Mouse (Mus musculus) embryonic facial prominence, embryonic 12.5 days (tissue): Measurements from ENCODE around the gene Hist1h4j. TPM values are rescaled to one million over a fixed set of nuclear protein-coding genes. Genes with fewer than 3 reads are reported as not detected.
"Not testable (repeated sequence)": the region's sequence is repeated elsewhere in the genome, so short reads cannot be mapped to it uniquely, and the experiment has no call there.

Source experiments
- ATAC-seq: fragments of 200-750 bp; cut with Nextera tagmentation; 2 replicates; pipeline ENCODE4 v1.8.0; 2017; ENCODE audit not compliant: insufficient number of reproducible peaks, insufficient read depth, low FRiP score, low TSS enrichment
- H3K27ac ChIP-seq: fragments of 300-500 bp; sonication (generic); 2 replicates; pipeline ENCODE4 v1.5.1; 2016; ENCODE audit warnings: mild to moderate bottlenecking
- H3K27me3 ChIP-seq: fragments of 300-500 bp; sonication (generic); 2 replicates; pipeline ENCODE4 v1.6.1; 2016; ENCODE audit warnings: mild to moderate bottlenecking, moderate library complexity
- H3K36me3 ChIP-seq: fragments of 300-500 bp; sonication (generic); 2 replicates; pipeline ENCODE4 v1.6.1; 2016; ENCODE audit warnings: mild to moderate bottlenecking
- H3K4me1 ChIP-seq: fragments of 300-500 bp; sonication (generic); 2 replicates; pipeline ENCODE4 v1.6.1; 2016
- H3K4me2 ChIP-seq: fragments of 300-500 bp; sonication (generic); replicated peaks from 2 replicates; pipeline ENCODE4 v1.6.1; 2016; ENCODE audit warnings: mild to moderate bottlenecking, moderate library complexity
- H3K4me3 ChIP-seq: fragments of 300-500 bp; sonication (generic); 2 replicates; pipeline ENCODE4 v1.5.1; 2016; ENCODE audit warnings: mild to moderate bottlenecking
- H3K9ac ChIP-seq: fragments of 300-500 bp; sonication (generic); 2 replicates; pipeline ENCODE4 v1.6.1; 2016; ENCODE audit warnings: mild to moderate bottlenecking, moderate library complexity
- H3K9me3 ChIP-seq: fragments of 300-500 bp; sonication (generic); 2 replicates; pipeline ENCODE4 v1.6.1; 2016; ENCODE audit warnings: mild to moderate bottlenecking, moderate library complexity
- WGBS: fragments of 180-500 bp; shearing (Covaris S2); methylation state at CpG from one replicate; pipeline ENCODE4 v1.1.7; 2016; 5-methylcytosine and 5-hydroxymethylcytosine counted together
- polyA plus RNA-seq: library from polyadenylated mRNA; unstranded; fragments of >200 nt; fragmentation: Nextera tagmentation; extraction: Ambion mirVana; gene quantifications from 2 replicates; pipeline ENCODE4 v1.2.1, GENCODE M21; 2016

The Hist1h4j gene
- polyA plus RNA-seq, 1 experiment from 2014 or later: 1.6 TPM

DNA sequence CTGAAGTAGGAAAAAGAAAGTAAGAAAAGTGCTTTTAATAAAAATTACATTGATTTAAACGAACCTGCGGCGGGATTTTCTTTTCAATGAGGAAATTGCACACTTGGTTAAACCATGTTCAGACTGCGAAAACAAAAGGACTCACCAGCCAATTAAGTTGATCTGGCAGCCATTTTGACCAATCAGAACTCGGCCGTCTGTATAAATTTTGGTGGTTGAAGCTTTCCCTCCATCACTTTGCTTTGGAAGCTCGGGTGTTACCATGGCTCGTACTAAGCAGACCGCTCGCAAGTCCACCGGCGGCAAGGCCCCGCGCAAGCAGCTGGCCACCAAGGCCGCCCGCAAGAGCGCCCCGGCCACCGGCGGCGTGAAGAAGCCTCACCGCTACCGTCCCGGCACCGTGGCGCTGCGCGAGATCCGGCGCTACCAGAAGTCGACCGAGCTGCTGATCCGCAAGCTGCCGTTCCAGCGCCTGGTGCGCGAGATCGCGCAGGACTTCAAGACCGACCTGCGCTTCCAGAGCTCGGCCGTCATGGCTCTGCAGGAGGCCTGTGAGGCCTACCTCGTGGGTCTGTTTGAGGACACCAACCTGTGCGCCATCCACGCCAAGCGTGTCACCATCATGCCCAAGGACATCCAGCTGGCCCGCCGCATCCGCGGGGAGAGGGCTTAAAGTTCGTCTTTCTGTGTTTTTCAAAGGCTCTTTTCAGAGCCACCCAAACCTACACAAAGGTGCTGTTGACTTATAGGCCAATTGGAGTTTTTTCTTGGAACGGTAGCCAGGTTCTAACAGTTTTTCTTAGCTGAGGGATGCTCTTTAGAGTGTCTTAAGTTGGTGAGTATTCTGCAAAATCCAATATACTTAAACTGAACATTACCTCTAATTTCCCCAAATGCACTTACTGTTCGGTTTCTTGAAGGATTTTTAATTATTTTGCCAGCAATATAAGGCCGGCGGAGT lies 17.2 kb upstream of the Hist1h4j start, which contains the start of gene Hist1h3h:
TSS of gene Hist1h3h (plus strand) at position 263 of the 961 bp plus-strand sequence.
- Histone ChIP-seq H3K4me3 (peak within 1 kb of the TSS; percentile 49), H3K9ac (peak within 1 kb of the TSS; percentile 72), H3K27ac (peak within 1 kb of the TSS; percentile 98), H3K4me1 (peaks cover 28% of the 10 kb centered on the region), H3K4me2 (peak within 1 kb of the TSS; percentile 85)
- under 1% methylated on average over 26 of the region's 56 CpGs for WGBS
- peak; percentile 36; the same call in 1 of the 2 replicates for ATAC-seq
- H3K36me3 ChIP-seq, H3K9me3 ChIP-seq, H3K27me3 ChIP-seq: not testable (repeated sequence)

DNA sequence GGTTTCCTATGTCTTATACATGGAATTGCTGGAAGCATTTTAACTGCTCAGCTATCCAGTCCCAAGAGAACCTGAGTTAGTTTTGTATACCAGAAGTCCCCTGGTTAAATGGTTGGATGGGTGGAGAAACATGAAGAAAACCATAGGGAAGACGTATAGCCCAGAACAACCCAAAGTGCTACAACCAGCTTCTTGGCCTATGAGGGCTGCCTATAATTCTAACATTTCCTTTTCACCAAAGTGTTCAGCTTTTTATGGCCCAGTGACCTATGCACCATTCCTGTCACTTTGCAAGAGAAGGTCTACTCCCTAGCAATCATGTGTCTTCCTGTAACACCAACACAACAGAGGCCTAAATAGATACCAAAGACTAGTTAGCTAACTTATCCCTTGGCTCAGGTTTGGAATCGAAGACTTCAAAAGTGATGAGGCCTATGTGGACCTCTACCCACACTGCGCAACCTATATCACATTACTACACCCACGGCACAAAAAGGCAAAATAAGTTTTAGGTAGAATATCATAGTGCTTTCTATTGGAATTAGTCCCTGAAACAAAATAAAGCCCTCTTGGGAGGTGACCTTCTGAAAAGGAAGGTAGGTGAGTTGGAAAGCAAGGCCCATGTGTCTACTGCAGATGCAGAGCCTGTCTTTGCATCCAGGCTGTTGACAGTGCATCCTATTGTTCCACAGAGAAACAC lies 16.3 kb upstream of the Hist1h4j start:
- ATAC-seq: no peak
- H3K4me3 ChIP-seq: peak overlapping the region; percentile 47
- H3K36me3 ChIP-seq: no peaks in the 10 kb centered on the region
- WGBS: 50% methylated on average over 4 of the region's 4 CpGs
- H3K27me3 ChIP-seq: no peaks in the 10 kb centered on the region
- H3K4me2 ChIP-seq: peak overlapping the region; percentile 64
- H3K4me1 ChIP-seq: peaks cover 32% of the 10 kb centered on the region
- peak overlapping the region; percentile 72 for H3K9ac ChIP-seq
- H3K9me3 ChIP-seq: no peaks in the 10 kb centered on the region
- peak overlapping the region; percentile 90 for H3K27ac ChIP-seq

- not testable (repeated sequence) for H3K36me3 ChIP-seq, ATAC-seq, H3K9me3 ChIP-seq, H3K27me3 ChIP-seq
- H3K27ac ChIP-seq: peak overlapping the region; percentile 91
- H3K4me1 ChIP-seq: peaks cover 25% of the 10 kb centered on the region
- H3K4me3 ChIP-seq: peak overlapping the region; percentile 38
- H3K9ac ChIP-seq: peak overlapping the region; percentile 54
- peak overlapping the region; percentile 61 for H3K4me2 ChIP-seq
- 2% methylated on average over 21 of the region's 44 CpGs for WGBS
Observed at GRCm38 (mm10) chr13:21721107-21721756, 13.6 kb upstream of the Hist1h4j start.

GRCm38 (mm10) chr13:21721757-21722372 lies 13.0 kb upstream of the Hist1h4j start, which contains the start of gene Hist1h2bm:
Hist1h2bm (plus strand) TSS chr13:21722044.
- ATAC-seq: peak; percentile 95
- H3K36me3 ChIP-seq, H3K9me3 ChIP-seq, H3K27me3 ChIP-seq: not testable (repeated sequence)
- H3K9ac ChIP-seq: peak within 1 kb of the TSS; percentile 54
- peak within 1 kb of the TSS; percentile 38 for H3K4me3 ChIP-seq
- peaks cover 25% of the 10 kb centered on the region for H3K4me1 ChIP-seq
- H3K4me2 ChIP-seq: peak within 1 kb of the TSS; percentile 61
- WGBS: under 1% methylated on average over 37 of the region's 37 CpGs
- H3K27ac ChIP-seq: peak within 1 kb of the TSS; percentile 91

GRCm38 (mm10) chr13:21722373-21722925 lies 12.4 kb upstream of the Hist1h4j start:
- Histone ChIP-seq H3K4me3 (peak overlapping the region; percentile 35), H3K9ac (peak overlapping the region; percentile 53), H3K27me3 (no peaks in the 10 kb centered on the region), H3K9me3 (no peaks in the 10 kb centered on the region), H3K4me1 (peaks cover 25% of the 10 kb centered on the region), H3K4me2 (peak overlapping the region; percentile 61), H3K27ac (peak overlapping the region; percentile 89), H3K36me3 (no peaks in the 10 kb centered on the region)
- ATAC-seq: no peak
- 2% methylated on average over 11 of the region's 11 CpGs for WGBS

GRCm38 (mm10) chr13:21722993-21723836 lies 11.6 kb upstream of the Hist1h4j start:
- 24% methylated on average over 5 of the region's 5 CpGs for WGBS
- H3K4me1 ChIP-seq: peaks cover 22% of the 10 kb centered on the region
- no peaks in the 10 kb centered on the region for H3K36me3 ChIP-seq
- H3K9me3 ChIP-seq: no peaks in the 10 kb centered on the region
- H3K4me3 ChIP-seq: peak overlapping the region; percentile 35; the same call in 1 of the 2 replicates
- peak overlapping the region; percentile 61 for H3K4me2 ChIP-seq
- ATAC-seq: no peak
- peak overlapping the region; percentile 89; the same call in 1 of the 2 replicates for H3K27ac ChIP-seq
- H3K9ac ChIP-seq: no peak overlapping the region
- H3K27me3 ChIP-seq: no peaks in the 10 kb centered on the region

DNA sequence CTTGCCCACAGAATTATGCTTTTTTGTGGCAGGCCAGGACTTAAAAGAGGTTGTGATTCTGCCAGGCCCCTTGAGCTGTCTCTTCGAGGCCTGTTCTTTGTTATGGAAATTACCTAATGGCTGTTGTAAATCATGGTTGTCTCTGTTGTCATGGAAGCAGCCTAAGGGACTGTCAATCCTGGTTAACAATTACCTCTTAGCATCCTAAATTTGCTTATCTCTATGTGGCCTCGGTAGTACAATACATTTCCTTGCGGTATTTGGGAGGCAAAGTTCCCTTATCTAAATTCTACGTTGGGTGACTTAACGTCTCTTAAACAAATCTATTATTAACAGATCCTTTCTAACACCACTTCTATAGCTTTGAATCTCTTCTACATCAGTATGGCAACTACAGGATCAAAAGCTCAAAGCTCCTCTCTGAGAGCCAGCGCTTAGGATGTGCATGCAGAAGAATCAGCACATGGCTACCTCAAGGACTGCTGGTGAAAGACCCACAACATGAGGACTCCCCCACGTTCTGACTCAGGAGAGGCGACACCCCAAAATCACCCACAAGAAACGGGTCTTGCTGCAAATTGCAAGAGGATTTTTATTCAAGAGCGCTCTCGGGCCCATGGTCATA lies 6.8 kb upstream of the Hist1h4j start:
- no peaks in the 10 kb centered on the region for H3K9me3 ChIP-seq
- H3K27ac ChIP-seq: no peak overlapping the region
- no peaks in the 10 kb centered on the region for H3K27me3 ChIP-seq
- peaks cover under 1% of the 10 kb centered on the region; the same call in 1 of the 2 replicates for H3K4me1 ChIP-seq
- no peak overlapping the region for H3K4me2 ChIP-seq
- ATAC-seq: no peak
- H3K36me3 ChIP-seq: no peaks in the 10 kb centered on the region
- no peak overlapping the region for H3K4me3 ChIP-seq
- H3K9ac ChIP-seq: no peak overlapping the region
- 30% methylated on average over 11 of the region's 11 CpGs for WGBS

DNA sequence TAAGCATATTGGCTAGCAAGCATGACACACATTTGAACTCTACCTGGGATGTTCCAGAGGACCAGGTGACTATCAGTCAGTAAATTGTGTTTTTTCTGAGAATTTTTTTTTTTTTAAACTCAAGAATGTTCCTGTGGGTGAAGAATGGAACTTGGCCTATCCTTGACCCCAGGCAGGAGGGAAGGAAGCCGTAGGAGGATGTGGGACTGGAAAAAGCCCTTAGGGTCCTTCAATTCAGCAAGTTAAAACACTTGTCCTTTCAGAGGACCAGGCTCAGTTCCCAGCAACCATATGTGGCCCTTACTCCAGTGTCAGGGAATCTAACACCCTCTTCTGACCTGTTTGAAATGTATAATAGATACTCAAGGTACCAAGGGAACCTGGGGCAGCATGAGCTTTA lies 5.3 kb upstream of the Hist1h4j start:
- peaks cover 6% of the 10 kb centered on the region; the same call in 1 of the 2 replicates for H3K4me1 ChIP-seq

DNA sequence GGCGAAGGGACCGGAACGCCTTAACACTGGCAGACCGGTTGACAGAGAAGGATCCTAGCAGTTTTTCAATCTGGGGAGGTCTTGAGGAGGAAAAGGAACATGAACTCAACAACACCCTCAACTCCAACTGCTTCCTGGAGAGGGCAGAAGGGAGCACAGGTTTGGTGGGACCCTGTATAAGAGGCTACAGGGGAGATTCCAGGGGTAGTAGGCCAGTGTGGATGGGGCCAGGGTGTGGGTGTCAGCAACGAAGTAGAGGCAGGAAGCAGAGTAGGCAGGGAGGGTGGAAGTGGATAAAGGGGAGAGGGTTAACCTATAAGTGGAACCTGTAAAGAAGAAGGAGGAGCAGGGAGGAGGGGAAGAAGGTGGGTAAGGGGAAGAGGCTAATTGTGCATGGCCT lies 1.4 kb upstream of the Hist1h4j start:
- ATAC-seq: no peak
- peak overlapping the region; percentile 63 for H3K4me2 ChIP-seq
- no peaks in the 10 kb centered on the region for H3K9me3 ChIP-seq
- H3K27me3 ChIP-seq: no peaks in the 10 kb centered on the region
- H3K9ac ChIP-seq: 0 out of 2 replicates have a peak overlapping the region, but pooled peaks have one; percentile 21
- H3K4me1 ChIP-seq: peaks cover 12% of the 10 kb centered on the region
- H3K27ac ChIP-seq: peak overlapping the region; percentile 98
- H3K4me3 ChIP-seq: no peak overlapping the region
- H3K36me3 ChIP-seq: no peaks in the 10 kb centered on the region
- 64% methylated on average over 5 of the region's 5 CpGs for WGBS

More for the DNA sequence above, 5.3 kb upstream of the Hist1h4j start:
- H3K9ac ChIP-seq: no peak overlapping the region
- H3K36me3 ChIP-seq: no peaks in the 10 kb centered on the region
- H3K27ac ChIP-seq: no peak overlapping the region
- no peaks in the 10 kb centered on the region for H3K27me3 ChIP-seq
- no peak overlapping the region for H3K4me2 ChIP-seq
- H3K9me3 ChIP-seq: no peaks in the 10 kb centered on the region
- 25% methylated on average over 1 of the region's 1 CpGs for WGBS
- no peak for ATAC-seq
- no peak overlapping the region for H3K4me3 ChIP-seq
